In the genomic region with DNA sequence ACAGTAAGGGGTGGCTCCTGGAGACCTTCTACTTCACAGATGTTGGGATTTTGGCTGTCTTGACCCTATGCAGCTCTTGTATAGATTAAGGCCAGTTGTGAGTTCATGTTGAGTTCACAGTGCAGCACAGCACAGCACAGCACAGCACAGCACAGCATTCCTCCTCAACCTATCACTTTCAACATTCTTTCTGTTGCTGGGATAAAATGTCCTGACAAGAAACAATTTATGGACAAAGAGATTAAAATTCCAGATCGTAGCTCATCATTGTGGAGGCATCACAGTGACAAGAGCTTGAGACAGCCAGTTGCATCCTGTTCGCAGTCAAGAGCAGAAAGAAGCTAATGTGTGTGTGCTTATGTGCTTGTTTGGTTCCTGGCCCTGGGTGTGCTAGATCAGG, we compare ENCODE assay signal across 12 mouse cellular contexts.
DNase-seq lines count a peak whose midpoint lies in the region; ATAC-seq lines count a peak whose summit lies in the region.
"Had no signal": no experiment of that assay in that cellular context is flagged by ENCODE, and none has a peak within 500 bp of the region (broad histone marks: within the 10 kb centered on the region; RNA-seq: fewer than 3 reads in every experiment).

No protein-coding gene starts in this region.

- no peaks in the 10 kb centered on the region for H3K9me3 ChIP-seq in kidney, embryonic 16.5 days (ENCODE audit: low read length)
- H3K9me3 ChIP-seq in embryonic facial prominence, embryonic 10.5 days: no peaks in the 10 kb centered on the region
- no peaks in the 10 kb centered on the region for H3K9me3 ChIP-seq in limb, embryonic 15.5 days
- H3K9me3 ChIP-seq: forebrain, embryonic 12.5 days; G1E had no signal

- no peak overlapping the region for H3K9ac ChIP-seq in kidney, embryonic 16.5 days (replicated peaks; ENCODE audit: low read length)
- no peak overlapping the region for H3K9ac ChIP-seq in limb, embryonic 15.5 days
- H3K9ac ChIP-seq: forebrain, embryonic 12.5 days had no signal

- peak overlapping the region; percentile 2; the same call in 1 of the 2 replicates for H3K27ac ChIP-seq in kidney, embryonic 16.5 days (ENCODE audit: low read length)
- peak overlapping the region; percentile 63; the same call in 1 of the 2 replicates for H3K27ac ChIP-seq in embryonic facial prominence, embryonic 10.5 days (replicated peaks)
- peak overlapping the region; percentile 12; the same call in 1 of the 2 replicates for H3K27ac ChIP-seq in limb, embryonic 15.5 days
- H3K27ac ChIP-seq: forebrain, embryonic 12.5 days had no signal

- H3K4me1 ChIP-seq in kidney, embryonic 16.5 days (ENCODE audit: insufficient read depth, low read length): peaks cover 16% of the 10 kb centered on the region
- peaks cover 32% of the 10 kb centered on the region for H3K4me1 ChIP-seq in embryonic facial prominence, embryonic 10.5 days
- peaks cover 11% of the 10 kb centered on the region for H3K4me1 ChIP-seq in limb, embryonic 15.5 days

- H3K27me3 ChIP-seq in kidney, embryonic 16.5 days (ENCODE audit: insufficient read depth, low read length): no peaks in the 10 kb centered on the region
- no peaks in the 10 kb centered on the region for H3K27me3 ChIP-seq in embryonic facial prominence, embryonic 10.5 days (replicated peaks; ENCODE audit: low read depth, poor library complexity, severe bottlenecking)
- H3K27me3 ChIP-seq in limb, embryonic 15.5 days: no peaks in the 10 kb centered on the region
- H3K27me3 ChIP-seq: forebrain, embryonic 12.5 days had no signal

- H3K4me3 ChIP-seq in kidney, embryonic 16.5 days (ENCODE audit: low read length): no peak overlapping the region
- no peak overlapping the region for H3K4me3 ChIP-seq in embryonic facial prominence, embryonic 10.5 days
- H3K4me3 ChIP-seq in limb, embryonic 15.5 days: no peak overlapping the region
- H3K4me3 ChIP-seq: forebrain, embryonic 12.5 days had no signal

- H3K36me3 ChIP-seq in kidney, embryonic 16.5 days (ENCODE audit: insufficient read depth, low read length): no peaks in the 10 kb centered on the region
- H3K36me3 ChIP-seq in embryonic facial prominence, embryonic 10.5 days (replicated peaks): no peaks in the 10 kb centered on the region
- H3K36me3 ChIP-seq in limb, embryonic 15.5 days: no peaks in the 10 kb centered on the region
- H3K36me3 ChIP-seq: forebrain, embryonic 12.5 days; G1E had no signal

- no peak for DNase-seq in kidney, adult 9 months
- DNase-seq in R1 (ENCODE audit: low read depth, low spot score): peak; percentile 11
- DNase-seq in embryonic facial prominence, embryonic 10.5 days (ENCODE audit: low spot score): no peak
- no peak for DNase-seq in left cerebral cortex, postnatal 25 days (ENCODE audit: low spot score in 2 of 2)
- DNase-seq in cerebellum, adult 18-20 months: no peak
- no peak for DNase-seq in layer of hippocampus, postnatal 25 days (ENCODE audit: extremely low spot score in 1 of 2, low spot score in 1 of 2)
- DNase-seq: thymus, adult 2 months had no signal

- no peak overlapping the region for H3K4me2 ChIP-seq in kidney, embryonic 16.5 days (replicated peaks; ENCODE audit: low read depth, low read length)
- no peak overlapping the region for H3K4me2 ChIP-seq in limb, embryonic 15.5 days
- H3K4me2 ChIP-seq: forebrain, embryonic 12.5 days had no signal

- 28% methylated on average over 2 of the region's 2 CpGs for WGBS in kidney, embryonic 16.5 days
- WGBS in embryonic facial prominence, embryonic 10.5 days: 60% methylated on average over 2 of the region's 2 CpGs
- WGBS in limb, embryonic 15.5 days: 39% methylated on average over 2 of the region's 2 CpGs

- ATAC-seq in kidney, embryonic 16.5 days (ENCODE audit: low FRiP score, low TSS enrichment): peak; percentile 49; the same call in 1 of the 2 replicates
- ATAC-seq in limb, embryonic 15.5 days (ENCODE audit: insufficient number of reproducible peaks, low FRiP score, low TSS enrichment, low read depth): no peak
- ATAC-seq: activated CD4-positive, CD25-positive, alpha-beta regulatory T cell, adult 4 months had no signal

- intact Hi-C loops in left cerebral cortex, postnatal 25 days (cut with DNase I): no loop called here

Comparison
In these comparisons a context has a peak if more than half of its experiments do, and no peak if none do; other contexts are left out.
1. H3K27ac ChIP-seq: peak in every context shown above with its lines; median percentile 63 in embryonic facial prominence, embryonic 10.5 days; 12 in limb, embryonic 15.5 days; 2 in kidney, embryonic 16.5 days.